Mouse (Mus musculus) cortical plate, adult 2 months (tissue): ENCODE measurements around the gene Cx3cl1.
A peak's percentile ranks its signal among the peaks of the same experiment; 100 is the strongest.

Experiments
- CTCF ChIP-seq: fragments of 200-500 bp; IDR thresholded peaks from 2 replicates; pipeline ENCODE4 v1.5.1; 2011; ENCODE audit warnings: mild to moderate bottlenecking, control low read depth, low read length; ENCODE audit not compliant: insufficient read depth; ENCODE audit errors: extremely low read depth
- POLR2A ChIP-seq: fragments of 200-500 bp; IDR thresholded peaks from 2 replicates; pipeline ENCODE4 v1.6.1; 2011; ENCODE audit warnings: mild to moderate bottlenecking, low read length, control low read depth; ENCODE audit not compliant: insufficient read depth; ENCODE audit errors: extremely low read depth

- peak; percentile 61 for TF ChIP-seq CTCF
- no peak for TF ChIP-seq POLR2A
Observed at GRCm38 (mm10) chr8:94812645-94813098, 40.9 kb downstream of the Cx3cl1 start.
